Mouse (Mus musculus): ENCODE results near the gene Gng8.
A peak's percentile ranks its signal among the peaks of the same experiment; 100 is the strongest.

The Gng8 gene

DNA sequence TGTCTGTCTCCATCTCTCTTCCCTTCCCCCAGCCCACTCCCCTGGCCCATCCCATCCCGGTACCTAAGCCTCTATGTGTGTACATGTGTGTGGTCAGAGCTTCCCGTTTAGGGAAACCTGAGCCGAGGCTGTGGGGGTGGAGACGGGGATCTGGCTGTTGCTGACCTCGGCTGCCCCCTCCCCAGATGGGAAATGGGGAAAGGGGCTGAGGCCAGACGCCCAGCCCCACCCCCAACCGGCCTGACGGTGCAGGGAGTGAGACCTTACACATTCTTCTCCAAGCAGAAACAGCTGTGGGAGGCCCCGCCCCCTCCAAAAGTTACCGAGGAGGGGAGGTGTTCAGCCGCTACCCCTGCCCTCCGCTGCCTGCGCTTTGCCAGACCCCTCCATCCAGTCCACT is 15.0 kb upstream of the Gng8 start:
- no peak for DNase-seq

DNA sequence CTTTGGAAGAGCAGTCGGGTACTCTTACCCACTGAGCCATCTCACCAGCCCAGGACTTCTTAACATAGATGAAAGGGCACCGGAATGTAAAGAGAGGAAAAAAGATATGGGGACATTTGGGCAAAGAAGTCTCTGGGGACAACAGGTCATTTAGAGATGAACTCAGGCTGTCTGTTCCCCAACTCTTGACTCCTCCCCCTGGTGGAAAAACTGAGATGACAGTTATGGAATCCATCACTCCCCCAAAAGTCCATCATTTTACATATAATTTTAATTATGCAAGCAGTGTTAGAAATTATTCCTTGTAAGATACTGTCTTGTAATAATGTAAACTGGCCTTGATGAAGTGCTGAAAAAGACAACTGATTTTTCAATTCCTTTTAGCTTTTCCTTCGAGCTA is 13.9 kb upstream of the Gng8 start:
- DNase-seq = no peak

DNA sequence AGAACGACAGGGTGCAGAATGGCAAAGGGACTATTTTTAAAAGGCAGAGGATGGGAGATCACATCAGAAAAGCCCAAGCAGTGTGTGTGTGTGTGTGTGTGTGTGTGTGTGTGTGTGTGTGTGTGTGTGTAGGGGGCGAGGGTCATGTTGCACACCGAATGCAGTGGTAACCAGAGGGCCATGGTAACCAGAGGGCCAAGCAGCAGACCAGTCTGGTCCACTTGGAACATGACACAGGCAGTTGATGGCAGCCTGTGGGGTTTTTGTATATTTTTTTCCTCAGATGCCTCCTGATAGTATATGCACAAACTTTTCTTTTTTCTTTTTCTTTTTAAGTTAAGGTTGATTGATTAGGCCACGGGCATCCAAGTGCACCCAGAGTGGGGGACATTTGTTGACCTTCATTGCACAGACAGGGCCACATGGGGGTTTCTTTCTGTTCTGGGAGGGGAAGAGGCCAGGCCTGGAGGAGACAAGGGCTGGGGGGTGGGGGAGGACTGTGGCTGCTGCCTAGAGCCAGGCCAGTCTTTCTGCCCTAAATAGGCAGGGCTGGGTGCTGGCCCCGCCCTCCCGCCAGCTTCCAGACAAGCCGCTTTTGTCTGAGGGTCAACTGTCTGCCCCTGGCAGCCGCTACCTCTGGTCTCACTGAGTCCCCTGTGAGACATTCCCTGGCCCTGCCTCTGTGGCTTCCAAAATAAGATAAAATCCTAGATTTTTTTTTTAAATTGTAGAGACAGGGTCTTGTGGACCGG is 11.6 kb upstream of the Gng8 start:
- DNase-seq = no peak

DNA sequence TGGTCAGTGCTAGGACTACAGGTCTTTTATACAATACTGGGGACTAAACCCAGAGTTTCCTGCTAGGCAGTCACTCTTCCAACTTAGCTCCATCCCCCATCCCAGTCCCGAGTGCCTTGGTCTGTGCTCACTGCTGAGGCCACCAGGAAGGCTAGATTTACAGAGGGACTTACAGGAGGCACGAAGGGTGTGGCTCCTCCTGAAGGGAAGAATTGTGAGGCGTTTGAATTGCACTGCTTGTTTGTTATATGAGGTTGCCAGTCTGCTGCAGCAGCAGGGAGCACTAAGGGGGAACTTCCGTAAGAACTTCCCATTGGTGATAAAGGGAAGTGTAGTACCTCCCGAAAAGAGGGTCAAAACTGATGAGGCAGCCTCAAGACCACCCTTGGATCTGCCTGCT is 11.0 kb upstream of the Gng8 start:
- DNase-seq = no peak

DNA sequence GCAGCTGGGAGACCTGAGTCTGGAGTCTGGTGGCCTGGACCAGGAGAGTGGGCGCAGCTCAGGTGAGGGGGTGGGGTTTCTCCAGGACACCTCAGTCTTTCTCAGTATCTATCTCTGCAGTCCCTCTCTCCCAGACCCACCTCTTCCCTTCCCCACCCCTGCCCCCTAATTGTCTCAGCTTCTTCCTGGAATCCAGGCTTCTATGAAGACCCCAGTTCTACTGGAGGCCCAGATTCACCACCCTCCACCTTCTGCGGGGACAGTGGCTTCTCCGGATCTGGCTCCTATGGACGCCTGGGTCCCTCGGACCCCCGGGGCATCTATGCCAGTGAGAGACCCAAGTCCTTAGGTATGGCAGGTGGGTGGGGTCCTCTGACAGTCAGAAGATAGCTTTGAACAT is 8.4 kb upstream of the Gng8 start:
- DNase-seq = no peak

DNA sequence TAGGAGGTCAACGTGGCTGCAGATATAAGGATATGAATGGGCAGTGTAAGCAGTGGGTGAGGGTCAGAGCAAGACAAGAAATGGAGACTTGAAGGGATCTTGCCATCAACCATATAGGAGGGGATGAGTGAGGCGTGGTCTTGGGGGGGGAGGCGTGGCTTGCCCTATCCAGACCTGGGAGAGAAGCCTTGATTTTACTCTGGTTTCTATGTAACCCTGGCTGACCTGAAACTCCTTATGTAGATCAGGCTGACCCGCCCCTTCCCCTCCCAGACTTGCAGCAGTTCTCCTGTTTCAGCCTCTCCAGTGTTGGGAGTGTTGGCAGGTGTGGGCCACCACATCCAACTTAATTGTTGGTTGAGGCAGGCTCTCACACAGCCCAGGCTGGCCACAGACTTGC is 7.3 kb upstream of the Gng8 start:
- DNase-seq = no peak

DNA sequence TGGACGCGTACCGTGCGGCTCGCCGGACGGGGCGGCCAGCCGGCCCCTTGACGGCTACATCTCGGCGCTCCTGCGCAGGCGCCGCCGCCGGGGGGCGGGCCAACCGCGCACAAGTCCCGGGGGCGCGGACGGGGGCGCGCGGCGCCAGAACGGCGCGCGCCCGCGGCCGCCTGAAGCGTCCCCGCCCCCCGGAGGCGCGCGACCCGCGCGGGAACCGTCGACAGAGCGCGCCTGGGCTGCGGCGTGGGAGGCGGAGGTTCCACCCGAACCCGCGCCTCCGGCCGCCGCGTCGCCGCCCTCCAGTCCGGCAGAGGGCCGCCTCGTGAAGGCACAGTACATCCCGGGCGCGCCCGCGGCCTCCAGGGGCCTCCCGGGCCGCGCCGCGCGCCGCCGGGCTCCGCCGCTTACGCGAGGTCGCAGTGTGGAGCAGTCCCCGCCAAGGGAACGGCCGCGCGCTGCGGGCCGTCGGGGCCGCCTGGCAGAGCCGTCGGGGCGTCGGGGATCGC is 6.3 kb upstream of the Gng8 start:
- DNase-seq = no peak

DNA sequence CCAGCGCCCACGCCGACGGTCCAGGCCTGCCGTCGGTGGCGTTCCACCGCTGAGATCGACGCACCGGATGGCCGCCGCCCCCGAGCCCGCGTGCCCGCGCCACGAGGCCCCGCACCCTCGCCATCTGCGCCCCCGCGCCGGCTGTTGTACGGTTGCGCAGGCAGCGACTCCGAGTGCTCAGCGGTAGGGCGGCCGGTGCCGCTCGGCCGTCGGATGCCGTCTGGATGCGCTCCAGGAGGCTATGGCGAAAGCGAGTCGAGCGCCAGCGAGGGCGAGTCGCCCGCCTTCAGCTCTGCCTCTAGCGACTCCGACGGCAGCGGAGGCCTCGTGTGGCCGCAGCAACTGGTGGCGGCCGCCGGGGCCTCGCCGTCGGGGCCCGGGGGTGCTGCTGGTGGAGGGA is 5.7 kb upstream of the Gng8 start:
- no peak for DNase-seq

DNA sequence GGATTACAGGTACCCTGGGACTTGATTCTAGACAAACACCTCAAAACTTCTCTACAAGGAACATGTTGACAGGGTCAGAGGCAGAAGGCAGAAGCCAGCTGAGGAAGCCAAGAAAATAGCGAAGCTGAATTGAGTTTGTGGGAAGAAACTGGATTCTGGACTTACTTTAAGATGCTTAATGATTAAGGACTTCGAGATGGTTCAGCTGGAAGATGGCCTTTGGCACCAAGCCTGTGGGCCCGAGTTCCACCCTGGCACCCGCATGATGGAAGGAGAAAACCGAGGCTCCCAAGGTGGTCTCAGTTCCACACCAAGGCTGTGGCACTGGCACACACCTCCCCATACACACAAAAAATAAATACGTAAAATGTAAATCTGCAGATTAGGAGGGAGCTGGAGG is 1.1 kb upstream of the Gng8 start:
- no peak for DNase-seq

DNA sequence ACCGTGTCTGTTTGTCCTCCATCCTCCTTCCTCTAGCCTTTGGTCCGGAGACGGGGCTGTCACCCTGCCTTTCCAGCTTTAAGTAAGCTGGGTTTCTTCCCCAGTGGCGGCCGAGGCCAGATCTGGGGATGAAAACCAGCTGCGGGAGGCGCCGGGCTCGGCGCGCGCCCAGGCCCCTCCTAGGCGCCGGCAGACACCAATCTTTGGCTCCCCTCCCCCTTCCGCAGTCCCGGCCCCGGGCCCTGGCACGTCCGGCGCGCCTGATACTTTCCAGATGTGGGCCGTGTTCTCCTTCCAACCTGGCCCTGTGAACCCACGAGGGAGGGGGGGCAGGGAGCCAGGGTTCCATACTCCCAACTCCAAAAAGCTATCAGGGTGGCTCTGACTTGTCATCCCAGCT is 642 bp upstream of the Gng8 start:
- no peak for DNase-seq

DNA sequence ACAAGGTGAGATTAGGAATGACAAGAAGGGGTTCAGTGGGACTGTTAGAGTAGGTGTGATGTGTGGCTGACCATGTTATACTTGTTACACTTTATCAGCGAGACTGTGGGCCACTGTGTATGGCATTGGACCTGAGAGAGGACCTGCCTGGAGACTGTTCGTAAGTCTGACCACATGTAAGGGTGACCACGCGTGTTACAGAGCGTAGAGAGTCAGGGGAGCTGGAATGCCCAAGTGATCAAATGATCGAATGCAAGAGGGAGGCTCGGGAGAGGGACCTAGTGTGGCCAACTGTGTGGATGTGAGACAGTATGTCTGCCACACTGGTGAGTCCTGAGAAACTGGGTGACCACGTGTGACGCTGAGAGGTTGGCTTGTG is 755 bp downstream of the Gng8 start:
- DNase-seq = no peak

DNA sequence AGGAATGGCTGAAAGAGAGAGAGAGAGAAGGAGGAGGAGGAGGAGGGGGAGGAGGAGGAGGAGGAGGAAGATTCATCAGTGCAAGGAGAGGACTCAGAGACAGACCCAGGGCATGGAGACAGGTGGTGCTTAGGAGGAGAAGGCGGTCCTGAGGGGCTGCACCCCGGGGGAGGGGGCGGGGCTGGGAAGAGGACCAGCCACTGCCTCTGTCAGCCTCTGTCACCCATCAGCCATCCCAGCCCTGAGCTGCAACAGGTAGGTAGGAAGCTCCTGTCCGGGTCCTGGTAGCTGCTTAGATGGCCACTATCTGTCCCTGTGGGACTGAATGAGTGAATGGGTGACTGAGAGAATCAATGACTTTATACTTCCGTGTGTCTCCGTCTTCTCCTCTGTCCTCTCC is 2.0 kb downstream of the Gng8 start:
- no peak for DNase-seq

DNA sequence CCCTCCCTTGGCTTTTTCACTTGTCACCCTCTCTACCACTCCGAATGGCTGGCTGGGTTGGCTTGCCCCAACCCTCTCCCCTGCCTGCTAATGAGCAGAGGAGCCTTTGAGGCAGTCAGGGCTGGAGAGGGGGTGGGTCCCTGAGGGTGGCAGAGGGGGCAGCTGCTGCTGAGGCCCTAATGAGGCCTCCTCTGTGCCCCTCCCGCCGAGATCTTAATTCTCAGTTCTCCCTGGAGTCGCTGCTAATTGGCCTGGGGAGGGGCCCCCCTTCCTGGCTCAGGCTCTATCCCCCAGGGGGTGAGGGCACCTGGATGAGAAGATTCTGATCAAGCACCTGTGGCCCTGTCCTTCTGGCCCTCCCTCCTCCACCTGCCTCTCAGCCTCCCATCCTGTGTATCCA is 2.7 kb downstream of the Gng8 start:
- no peak for DNase-seq

DNA sequence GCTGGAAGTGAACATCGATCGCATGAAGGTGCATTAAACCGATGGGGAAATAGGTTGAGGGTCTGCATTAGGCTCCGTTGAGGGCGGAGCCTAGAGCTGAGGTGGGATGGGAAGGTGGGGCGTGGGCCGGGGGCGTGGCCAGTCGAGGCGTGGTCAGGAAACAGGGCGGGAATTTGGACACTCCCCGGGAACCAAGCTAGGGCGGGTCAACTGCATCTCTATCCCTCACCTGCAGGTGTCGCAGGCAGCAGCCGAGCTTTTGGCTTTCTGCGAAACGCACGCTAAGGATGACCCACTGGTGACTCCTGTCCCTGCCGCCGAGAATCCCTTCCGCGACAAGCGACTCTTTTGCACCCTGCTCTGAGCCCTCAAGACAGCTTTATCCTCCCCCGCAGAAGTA is 3.4 kb downstream of the Gng8 start:
- DNase-seq = peak; percentile 87 to 88

DNA sequence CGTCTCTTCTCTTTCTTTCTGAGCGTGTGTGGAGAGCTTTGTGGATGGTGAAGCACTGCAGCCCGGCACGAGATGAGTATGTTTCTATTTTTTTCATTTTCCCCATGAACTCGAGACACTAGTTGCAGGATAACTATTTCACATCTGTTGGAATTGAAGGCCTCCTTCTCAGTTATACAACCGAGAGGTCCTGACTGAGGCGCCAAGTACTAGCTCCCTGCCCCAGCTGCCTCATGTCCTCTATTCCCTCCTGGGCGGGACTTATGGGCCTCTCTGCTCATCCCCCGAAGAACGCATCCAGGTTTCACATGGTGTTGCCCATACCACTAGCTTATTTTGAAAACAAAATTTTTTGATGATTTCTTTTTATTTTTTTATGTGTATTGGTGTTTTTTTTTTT is 3.9 kb downstream of the Gng8 start:
- DNase-seq = no peak

DNA sequence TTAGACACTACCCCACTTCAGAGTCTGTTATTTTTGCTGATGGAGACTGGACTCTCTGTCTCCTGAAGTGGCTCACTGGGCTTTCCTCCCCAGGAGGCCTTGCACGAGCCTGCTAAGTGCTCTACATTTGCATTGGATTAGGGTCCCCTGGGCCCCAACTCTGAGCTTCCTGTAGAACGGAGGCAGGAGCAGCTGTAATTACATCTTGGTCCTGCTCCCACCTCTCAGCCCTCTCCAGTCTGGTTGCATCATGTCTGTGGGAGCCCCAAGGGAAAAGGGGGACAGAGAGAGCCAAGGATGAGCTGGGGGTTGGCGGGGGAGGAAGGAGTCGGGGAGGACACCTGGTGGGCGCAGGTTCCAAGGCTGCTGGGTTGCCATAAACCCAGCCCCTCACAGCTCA is 8.9 kb downstream of the Gng8 start:
- no peak for DNase-seq

DNA sequence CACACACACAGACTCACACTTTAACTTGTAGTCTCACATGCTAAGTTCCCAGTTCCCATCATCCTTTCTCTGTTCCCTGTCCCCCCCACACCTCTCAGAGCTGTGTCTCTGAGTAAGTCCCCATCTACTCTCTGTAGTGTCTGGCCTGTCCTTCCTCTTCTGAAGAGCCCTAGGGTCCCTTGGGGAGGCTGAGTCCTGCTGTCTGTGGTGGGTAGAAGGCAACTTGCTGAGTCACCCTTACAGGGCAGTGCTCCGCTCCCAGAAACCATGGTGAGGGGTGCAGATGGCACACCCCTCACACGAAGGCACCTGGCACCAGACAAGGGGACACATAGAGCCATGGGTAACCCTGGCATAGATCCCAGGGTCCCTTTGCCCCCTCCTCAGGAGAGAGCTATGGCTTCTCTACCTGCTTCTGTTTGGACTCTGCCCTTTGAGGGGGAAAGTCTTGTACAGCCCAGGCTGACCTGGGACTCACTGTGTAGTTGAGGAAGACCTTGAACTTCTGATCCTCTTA is 11.9 kb downstream of the Gng8 start:
- DNase-seq = no peak

DNA sequence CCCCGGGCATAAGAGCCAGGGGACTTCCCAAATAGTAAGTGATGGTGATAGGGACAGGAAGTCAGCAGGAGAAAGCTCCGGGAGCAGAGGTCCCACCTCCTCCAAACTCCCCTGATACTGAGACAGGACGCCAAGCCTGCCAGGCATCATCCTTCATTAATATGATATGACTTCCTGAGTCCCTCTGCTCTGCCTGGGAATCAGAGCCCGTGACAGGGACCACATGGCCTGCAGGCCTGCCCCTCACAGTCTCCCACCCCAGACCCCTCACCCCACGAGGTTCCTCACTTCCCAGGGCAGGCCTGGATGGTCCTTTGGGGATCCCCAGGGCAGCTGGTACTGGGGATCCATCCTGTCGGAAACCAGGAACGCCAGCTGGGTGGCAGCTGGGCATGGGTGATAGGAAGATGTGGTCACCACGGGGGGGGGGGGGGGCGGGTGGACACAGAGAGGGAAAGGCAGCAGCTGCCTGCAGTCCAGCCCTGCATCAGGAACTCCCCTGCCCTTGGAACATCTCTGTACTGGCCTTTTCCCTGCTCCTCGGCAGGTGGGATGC is 12.6 kb downstream of the Gng8 start:
- DNase-seq = no peak

DNA sequence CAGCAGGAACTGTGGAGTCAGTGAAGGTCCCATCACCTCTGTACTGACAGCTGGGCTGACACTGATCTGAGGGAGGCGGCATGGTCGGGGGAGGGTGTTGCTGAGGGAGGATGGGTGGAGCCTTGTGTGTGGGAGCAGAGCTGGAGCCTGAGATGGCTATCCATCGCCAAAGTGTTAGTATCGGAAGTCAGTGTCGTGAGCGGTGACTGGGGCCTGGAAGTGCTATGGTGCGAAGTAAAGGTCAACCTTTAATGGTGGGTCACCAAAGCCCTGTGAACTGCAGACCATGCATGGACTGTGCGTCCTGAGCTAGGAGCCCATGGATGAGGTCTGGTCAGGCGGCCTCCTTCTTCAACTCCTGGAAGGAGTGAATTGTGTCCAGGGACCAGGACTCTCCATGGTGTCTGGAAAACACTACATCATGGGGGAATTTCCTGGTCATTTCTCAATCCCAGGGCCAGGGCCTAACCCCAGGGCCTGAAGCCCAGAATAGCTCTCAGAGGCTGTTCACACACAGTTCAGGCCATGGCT is 14.0 kb downstream of the Gng8 start:
- DNase-seq = no peak

DNA sequence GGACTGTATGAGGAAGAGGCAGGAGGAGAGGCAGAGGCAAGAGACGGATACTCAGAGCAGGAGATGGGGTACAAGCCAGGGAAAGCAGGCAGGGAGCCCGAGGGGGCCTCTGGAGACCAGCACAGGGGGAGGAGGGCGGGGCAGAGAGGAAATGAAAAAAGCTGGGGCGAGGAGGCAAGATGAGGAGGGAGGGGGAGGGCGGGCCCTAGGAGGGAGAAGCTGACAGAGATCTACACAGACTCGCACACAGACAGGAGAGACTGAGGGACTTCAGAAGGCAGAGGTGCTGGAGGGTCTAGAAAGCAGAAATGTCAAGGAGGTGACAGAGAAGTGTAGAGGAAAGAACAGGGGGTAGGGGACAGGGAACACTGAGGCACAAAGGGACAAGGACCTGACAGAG is 14.7 kb downstream of the Gng8 start, which contains the start of gene Ptgir:
Gene Ptgir, plus strand, starts transcription at position 210 of the 400 bp plus-strand sequence.
- no peak for DNase-seq

DNA sequence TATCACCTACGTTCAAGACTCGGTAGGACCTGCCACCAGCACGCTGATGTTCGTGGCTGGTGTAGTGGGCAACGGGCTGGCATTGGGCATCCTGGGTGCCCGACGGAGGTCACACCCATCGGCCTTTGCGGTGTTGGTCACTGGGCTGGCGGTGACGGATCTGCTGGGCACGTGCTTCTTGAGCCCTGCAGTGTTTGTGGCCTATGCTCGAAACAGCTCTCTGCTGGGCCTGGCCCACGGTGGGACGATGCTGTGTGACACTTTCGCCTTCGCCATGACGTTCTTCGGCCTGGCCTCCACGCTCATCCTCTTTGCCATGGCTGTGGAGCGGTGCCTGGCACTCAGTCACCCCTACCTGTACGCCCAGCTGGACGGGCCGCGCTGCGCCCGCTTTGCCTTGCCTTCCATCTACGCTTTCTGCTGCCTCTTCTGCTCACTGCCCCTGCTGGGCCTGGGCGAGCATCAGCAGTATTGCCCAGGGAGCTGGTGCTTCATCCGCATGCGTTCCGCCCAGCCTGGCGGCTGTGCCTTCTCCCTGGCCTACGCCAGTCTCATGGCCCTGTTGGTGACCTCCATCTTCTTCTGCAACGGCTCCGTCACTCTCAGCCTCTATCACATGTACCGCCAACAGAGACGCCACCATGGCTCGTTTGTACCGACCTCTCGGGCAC is 15.4 kb downstream of the Gng8 start:
- no peak for DNase-seq

DNA sequence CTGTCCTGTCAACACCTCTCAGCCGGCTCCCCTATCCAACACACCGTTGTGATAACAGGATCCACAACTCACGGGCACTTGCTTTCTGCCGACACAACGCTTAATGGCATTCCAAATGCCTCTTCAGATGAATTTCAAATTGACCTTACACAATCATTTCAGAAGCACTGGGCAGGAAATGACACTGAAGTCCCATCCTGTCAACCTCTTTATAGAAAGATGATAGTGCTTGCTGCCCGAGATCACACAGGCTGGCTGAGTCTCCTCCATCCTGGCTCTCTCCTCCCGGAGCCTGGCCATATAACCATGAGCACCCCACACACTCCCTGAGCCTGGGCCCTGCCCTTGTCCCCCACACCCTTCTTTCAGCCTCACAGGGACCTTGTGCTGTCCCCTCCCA is 16.3 kb downstream of the Gng8 start:
- DNase-seq = no peak

DNA sequence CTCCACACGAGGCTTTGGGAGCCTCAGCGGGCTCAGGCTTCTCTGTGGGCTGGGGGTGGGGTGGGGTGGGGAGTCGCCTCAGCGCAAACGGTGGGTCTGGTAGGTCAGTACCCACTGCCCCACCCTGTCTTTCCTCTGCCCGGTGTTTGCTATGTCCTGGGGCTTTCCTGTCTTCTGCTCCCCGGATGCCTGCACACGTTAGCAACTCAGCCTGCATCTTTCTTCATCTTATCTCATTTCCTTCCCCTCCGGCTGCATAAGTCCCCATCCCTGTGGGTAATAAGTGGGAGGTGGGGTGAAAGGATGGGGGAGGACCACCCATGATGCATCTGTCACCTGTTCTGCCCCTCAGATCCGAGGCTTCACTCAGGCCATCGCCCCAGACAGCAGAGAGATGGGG is 16.8 kb downstream of the Gng8 start:
- DNase-seq = no peak

DNA sequence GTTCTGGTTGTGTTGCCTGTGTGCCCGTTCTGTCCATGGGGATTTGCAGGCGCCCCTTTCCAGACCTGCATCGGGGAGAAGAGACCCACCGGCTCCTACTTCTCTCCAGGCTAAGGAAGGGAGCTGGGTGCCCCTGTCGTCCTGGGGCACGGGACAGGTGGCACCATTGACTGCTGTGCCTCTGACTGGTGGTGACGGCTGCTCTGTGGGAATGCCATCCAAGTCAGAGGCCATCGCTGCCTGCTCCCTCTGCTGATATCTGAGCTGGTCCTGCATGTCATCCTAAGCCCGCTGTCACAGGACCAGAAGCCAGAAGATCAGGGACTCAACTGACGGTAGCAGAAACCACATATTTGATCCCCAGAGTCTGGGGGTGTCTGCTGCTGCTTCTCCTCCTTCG is 17.3 kb downstream of the Gng8 start:
- no peak for DNase-seq
